Mouse (Mus musculus) lung, adult 2 months (tissue): ENCODE results near the gene Prss40.

Experiments used
- CTCF ChIP-seq: fragments of 200-500 bp; IDR thresholded peaks from 2 replicates; pipeline ENCODE4 v1.5.1; 2011; ENCODE audit warnings: mild to moderate bottlenecking, low read length, control low read depth; ENCODE audit not compliant: insufficient read depth
- POLR2A ChIP-seq: fragments of 200-500 bp; IDR thresholded peaks from 2 replicates; pipeline ENCODE4 v1.6.1; 2011; ENCODE audit warnings: low read depth, mild to moderate bottlenecking, control low read depth, low read length, borderline replicate concordance; ENCODE audit errors: extremely low read depth

DNA sequence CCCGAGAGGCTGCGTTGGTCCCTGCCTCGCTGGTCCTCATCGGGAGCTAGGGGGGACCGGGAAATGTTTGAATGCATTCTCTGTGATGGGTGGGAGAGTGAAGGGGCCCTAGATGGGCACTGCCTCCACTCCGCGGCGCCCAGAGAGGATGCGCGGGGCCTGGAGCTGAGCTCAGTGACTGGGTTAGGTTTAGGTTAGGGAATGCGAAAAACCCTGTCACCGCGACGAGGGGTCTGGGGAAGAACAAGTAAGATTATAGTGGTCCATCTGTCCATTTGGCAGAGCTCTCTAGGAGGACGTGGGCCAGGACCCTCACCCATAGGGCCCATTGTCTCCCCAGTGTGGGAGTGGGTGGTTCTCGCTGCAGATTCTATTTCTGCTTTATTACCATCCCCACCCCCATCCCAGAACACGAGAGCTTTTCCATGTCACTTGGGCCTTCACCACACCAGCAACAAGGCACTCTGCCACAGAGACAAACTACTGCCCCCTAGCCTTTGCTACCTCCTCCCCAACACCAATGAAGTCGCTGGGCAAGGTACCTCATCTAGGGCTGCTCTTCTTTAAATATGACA is 19.1 kb upstream of the Prss40 start:
- TF ChIP-seq CTCF = no peak
- TF ChIP-seq POLR2A = no peak
